Mouse (Mus musculus) kidney, postnatal 0 days (tissue): ENCODE measurements around the gene Runx1. TPM values are rescaled to one million over a fixed set of nuclear protein-coding genes. Genes with fewer than 3 reads are reported as not detected.

ENCODE experiments used
- ATAC-seq: fragments of 200-750 bp; cut with Nextera tagmentation; replicated peaks from 2 replicates; pipeline ENCODE4 v1.8.0; 2017; ENCODE audit warnings: low read depth, moderate number of reproducible peaks, moderate TSS enrichment, moderate library complexity; ENCODE audit not compliant: low FRiP score
- DNase-seq: peaks from one replicate; pipeline ENCODE4 v3.0.0-alpha.2; 2016; ENCODE audit warnings: low spot score
- H3K27ac ChIP-seq: fragments of 300-500 bp; sonication (generic); 2 replicates; pipeline ENCODE4 v1.5.1; 2014; ENCODE audit warnings: mild to moderate bottlenecking
- H3K27me3 ChIP-seq: fragments of 300-500 bp; sonication (generic); 2 replicates; pipeline ENCODE4 v1.6.1; 2014; ENCODE audit warnings: low read length, mixed read lengths; ENCODE audit not compliant: insufficient read depth
- H3K36me3 ChIP-seq: fragments of 300-500 bp; sonication (generic); 2 replicates; pipeline ENCODE4 v1.6.1; 2014; ENCODE audit warnings: low read length, mixed read lengths; ENCODE audit not compliant: insufficient read depth
- H3K4me1 ChIP-seq: fragments of 300-500 bp; sonication (generic); replicated peaks from 2 replicates; pipeline ENCODE4 v1.6.1; 2014; ENCODE audit warnings: antibody characterized with exemption, low read length, mixed read lengths; ENCODE audit not compliant: insufficient read depth
- H3K4me2 ChIP-seq: fragments of 300-500 bp; sonication (generic); 2 replicates; pipeline ENCODE4 v1.6.1; 2014; ENCODE audit warnings: mild to moderate bottlenecking, low read length, moderate library complexity, mixed read lengths
- H3K4me3 ChIP-seq: fragments of 300-500 bp; sonication (generic); replicated peaks from 2 replicates; pipeline ENCODE4 v1.5.1; 2014; ENCODE audit warnings: low read depth, low read length
- H3K9ac ChIP-seq: fragments of 300-500 bp; sonication (generic); 2 replicates; pipeline ENCODE4 v1.6.1; 2014; ENCODE audit warnings: low read depth, low read length
- H3K9me3 ChIP-seq: fragments of 300-500 bp; sonication (generic); replicated peaks from 2 replicates; pipeline ENCODE4 v1.6.1; 2016; ENCODE audit warnings: low read length, inconsistent platforms, mixed read lengths
- CTCF ChIP-seq: IDR thresholded peaks from 2 replicates; pipeline ENCODE4 v1.5.1; 2016; ENCODE audit warnings: antibody characterized with exemption, low read depth, mild to moderate bottlenecking, moderate library complexity
- WGBS: fragments of 180-500 bp; shearing (Covaris S2); extraction: QIAGEN DNeasy Blood & Tissue Kit; methylation state at CpG from one replicate; pipeline ENCODE4 v1.1.7; 2014; 5-methylcytosine and 5-hydroxymethylcytosine counted together
- polyA plus RNA-seq: library from polyadenylated mRNA; unstranded; fragments of >200 nt; fragmentation: Nextera tagmentation; extraction: Ambion mirVana; gene quantifications from 2 replicates; pipeline ENCODE4 v1.2.1, GENCODE M21; 2015

The Runx1 gene
- polyA plus RNA-seq, 1 experiment from 2014 or later = 1.6 TPM

DNA sequence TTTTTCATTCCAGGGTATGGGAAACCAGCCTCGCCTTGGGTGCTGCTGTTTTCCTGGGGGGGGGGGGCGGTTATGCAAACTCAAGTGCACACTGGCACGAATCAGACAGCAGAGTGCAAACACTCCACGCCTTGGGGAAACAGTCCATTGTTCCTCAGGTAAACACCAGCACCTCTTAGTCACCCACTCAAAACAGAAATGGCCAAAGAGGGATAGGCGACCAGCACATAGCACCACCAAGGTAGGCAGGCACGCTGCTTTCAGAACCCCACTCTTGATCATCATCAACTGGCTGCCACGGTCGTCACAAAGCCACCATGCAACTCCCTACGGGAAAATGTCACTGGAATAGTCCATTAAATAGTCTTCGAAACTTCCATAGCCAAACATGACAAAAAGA, 139.0 kb downstream of the Runx1 start:
- 87% methylated on average over 10 of the region's 10 CpGs for WGBS
- Histone ChIP-seq H3K27me3 (no peaks in the 10 kb centered on the region), H3K9ac (no peak overlapping the region), H3K9me3 (no peaks in the 10 kb centered on the region), H3K36me3 (no peaks in the 10 kb centered on the region), H3K4me1 (no peaks in the 10 kb centered on the region), H3K4me2 (no peak overlapping the region), H3K4me3 (no peak overlapping the region), H3K27ac (no peak overlapping the region)
- no peak for TF ChIP-seq CTCF
- DNase-seq = no peak
- ATAC-seq = no peak

DNA sequence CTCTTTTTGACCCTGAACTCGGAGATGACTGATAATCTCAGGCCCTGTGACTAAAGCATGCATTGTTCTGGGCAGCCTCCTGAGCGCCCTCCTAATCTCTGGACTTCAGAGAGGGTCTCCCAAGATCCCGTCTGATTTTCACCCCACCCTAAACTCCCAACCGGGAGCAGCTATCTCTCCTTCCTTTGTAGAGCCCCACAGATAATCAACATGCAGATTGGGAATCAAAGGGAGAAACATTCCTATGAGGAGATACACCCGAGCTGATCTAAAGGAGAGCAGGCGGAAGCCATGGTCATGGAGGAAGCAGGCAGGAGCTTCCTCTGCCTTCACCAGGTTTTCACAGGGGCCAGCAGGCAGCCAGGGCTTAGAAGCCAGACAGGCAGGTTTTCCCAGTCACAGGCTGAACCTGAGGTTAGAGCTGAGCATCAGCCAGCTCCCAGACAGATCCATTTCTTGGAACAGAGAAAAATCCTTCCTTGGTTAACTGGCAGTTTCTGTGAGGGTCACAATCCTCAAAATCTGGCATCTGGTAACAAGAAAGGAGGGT, 140.1 kb downstream of the Runx1 start:
- Histone ChIP-seq H3K4me1 (no peaks in the 10 kb centered on the region), H3K4me3 (no peak overlapping the region), H3K27me3 (no peaks in the 10 kb centered on the region), H3K27ac (no peak overlapping the region), H3K9ac (no peak overlapping the region), H3K36me3 (no peaks in the 10 kb centered on the region), H3K4me2 (no peak overlapping the region), H3K9me3 (no peaks in the 10 kb centered on the region)
- no peak for ATAC-seq
- WGBS = 63% methylated on average over 6 of the region's 6 CpGs
- DNase-seq = no peak
- TF ChIP-seq CTCF = no peak

DNA sequence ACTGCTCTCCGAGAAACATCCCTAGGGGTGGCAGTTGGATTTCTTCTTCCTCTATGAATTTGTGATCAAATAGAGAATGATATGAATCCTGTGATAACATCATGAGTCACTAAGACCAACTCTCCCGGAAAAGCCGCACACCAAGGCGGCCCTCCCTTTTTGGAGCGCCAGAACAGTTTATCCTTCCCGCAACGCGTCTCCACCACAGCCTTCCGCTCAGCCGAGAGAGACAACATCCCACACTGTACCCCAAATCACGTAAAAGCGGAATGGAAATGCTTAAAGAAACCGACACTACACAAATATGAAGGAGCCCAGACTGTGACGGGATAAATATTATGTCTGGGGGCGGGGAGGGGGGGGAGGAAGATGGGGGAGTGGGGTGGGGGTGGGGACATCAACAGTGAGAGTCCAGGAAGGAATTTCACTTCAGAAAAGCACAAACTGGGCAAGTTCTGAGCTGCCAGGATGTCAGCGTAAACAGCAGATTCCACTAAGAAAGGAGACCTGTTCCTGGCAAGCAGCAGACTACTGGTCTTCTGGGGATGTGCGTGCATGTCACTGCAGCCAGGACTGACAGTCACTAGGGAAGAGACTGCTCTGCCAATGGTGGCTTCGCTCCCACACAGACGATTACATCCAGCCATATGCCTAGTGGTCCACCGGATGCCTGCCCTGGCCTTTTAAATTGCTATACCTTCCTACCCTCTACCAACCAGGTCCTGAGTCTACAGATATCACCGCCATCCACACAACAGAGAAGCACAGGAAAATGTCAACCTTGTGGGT, 141.3 kb downstream of the Runx1 start:
- Histone ChIP-seq H3K4me2 (no peak overlapping the region), H3K9ac (no peak overlapping the region), H3K27me3 (no peaks in the 10 kb centered on the region), H3K4me1 (no peaks in the 10 kb centered on the region), H3K36me3 (no peaks in the 10 kb centered on the region), H3K4me3 (no peak overlapping the region), H3K9me3 (no peaks in the 10 kb centered on the region), H3K27ac (no peak overlapping the region)
- no peak for TF ChIP-seq CTCF
- WGBS = 54% methylated on average over 21 of the region's 21 CpGs
- ATAC-seq (no peak), DNase-seq (no peak)

DNA sequence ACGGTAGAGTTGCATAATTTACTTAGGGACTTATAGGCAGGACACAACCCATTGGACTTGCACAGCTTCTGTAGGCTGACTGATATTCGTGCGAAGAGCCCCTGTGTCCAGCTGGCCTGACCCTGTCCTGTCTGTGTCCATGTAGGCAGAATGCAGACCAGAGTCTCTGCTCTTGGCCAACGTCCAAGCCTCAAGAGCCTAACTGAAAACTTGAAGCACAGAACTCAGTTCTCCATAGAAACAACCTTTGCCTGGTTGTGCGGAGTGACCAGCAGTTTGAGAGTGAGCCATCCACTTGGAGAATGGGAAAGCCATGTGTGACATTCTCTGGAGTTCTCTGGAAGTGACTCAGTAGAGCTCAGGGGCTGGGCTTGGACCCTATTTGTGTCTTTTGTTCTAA, 149.3 kb downstream of the Runx1 start:
- H3K9ac ChIP-seq = no peak overlapping the region
- H3K4me1 ChIP-seq = no peaks in the 10 kb centered on the region
- H3K4me2 ChIP-seq = no peak overlapping the region
- no peak for TF ChIP-seq CTCF
- no peaks in the 10 kb centered on the region for H3K36me3 ChIP-seq
- no peak overlapping the region for H3K4me3 ChIP-seq
- H3K9me3 ChIP-seq = no peaks in the 10 kb centered on the region
- H3K27me3 ChIP-seq = no peaks in the 10 kb centered on the region
- DNase-seq (no peak), ATAC-seq (no peak)
- H3K27ac ChIP-seq = no peak overlapping the region
- WGBS = 79% methylated on average over 5 of the region's 5 CpGs

DNA sequence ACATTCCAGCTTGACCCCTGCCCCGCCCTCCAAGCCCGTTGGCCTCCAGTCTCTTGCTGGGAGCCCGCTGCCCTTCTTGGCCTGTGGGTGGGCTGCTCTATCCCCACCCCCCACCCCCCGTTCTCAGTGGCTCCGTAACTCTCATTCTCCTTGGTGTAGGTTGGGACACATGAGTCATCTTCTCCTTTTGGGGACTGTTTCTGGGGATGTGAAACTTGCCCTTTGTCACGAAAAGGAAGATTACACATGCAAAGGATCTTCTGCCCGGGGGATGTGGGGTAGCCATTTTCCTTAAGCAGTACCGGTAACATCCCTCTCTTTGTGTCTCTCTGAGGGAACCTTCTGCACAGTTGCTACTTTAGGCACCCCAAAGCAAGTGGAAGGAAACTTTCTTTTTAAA, 150.3 kb downstream of the Runx1 start:
- Histone ChIP-seq H3K4me1 (no peaks in the 10 kb centered on the region), H3K9ac (no peak overlapping the region), H3K36me3 (no peaks in the 10 kb centered on the region), H3K4me3 (no peak overlapping the region), H3K27me3 (no peaks in the 10 kb centered on the region), H3K9me3 (no peaks in the 10 kb centered on the region), H3K27ac (no peak overlapping the region), H3K4me2 (no peak overlapping the region)
- ATAC-seq = no peak
- 65% methylated on average over 8 of the region's 8 CpGs for WGBS
- TF ChIP-seq CTCF = no peak
- DNase-seq = no peak

DNA sequence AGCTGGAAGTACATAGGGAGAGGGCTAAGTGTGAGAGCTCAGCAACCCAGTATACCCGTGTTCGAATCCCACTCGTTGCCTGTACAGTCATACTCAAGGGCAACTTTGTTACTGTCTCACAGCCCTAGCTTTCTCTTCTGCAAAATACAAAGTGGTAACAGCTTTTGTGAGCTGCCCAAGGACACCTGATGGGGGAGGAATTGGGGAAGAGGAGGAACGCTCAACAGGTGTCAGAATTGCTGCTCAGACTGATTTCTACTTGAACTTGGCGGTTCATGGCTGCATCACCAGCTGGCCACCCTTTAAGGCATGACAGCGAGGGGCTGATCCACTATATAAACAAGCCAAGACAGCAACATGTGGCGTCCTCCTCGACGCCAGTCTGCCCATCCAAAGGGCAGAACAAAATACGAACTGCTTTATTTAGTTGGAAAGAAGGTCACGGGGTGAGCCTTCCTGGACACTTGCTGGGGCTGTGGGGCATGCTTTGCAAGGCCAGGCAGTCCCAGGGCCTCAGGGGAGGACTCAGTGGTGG, 151.0 kb downstream of the Runx1 start:
- Histone ChIP-seq H3K27me3 (no peaks in the 10 kb centered on the region), H3K27ac (no peak overlapping the region), H3K36me3 (no peaks in the 10 kb centered on the region), H3K9ac (no peak overlapping the region), H3K9me3 (no peaks in the 10 kb centered on the region), H3K4me3 (no peak overlapping the region), H3K4me2 (no peak overlapping the region), H3K4me1 (no peaks in the 10 kb centered on the region)
- no peak for TF ChIP-seq CTCF
- ATAC-seq (no peak), DNase-seq (no peak)
- 68% methylated on average over 11 of the region's 11 CpGs for WGBS
